Mouse (Mus musculus): ENCODE measurements around the gene Sqor. TPM values are rescaled to one million over a fixed set of nuclear protein-coding genes. Genes with fewer than 3 reads are reported as not detected.
A peak's percentile ranks its signal among the peaks of the same experiment; 100 is the strongest.

The Sqor gene
- polyA plus RNA-seq, 1 experiment from 2014 or later = 2.2 TPM

DNA sequence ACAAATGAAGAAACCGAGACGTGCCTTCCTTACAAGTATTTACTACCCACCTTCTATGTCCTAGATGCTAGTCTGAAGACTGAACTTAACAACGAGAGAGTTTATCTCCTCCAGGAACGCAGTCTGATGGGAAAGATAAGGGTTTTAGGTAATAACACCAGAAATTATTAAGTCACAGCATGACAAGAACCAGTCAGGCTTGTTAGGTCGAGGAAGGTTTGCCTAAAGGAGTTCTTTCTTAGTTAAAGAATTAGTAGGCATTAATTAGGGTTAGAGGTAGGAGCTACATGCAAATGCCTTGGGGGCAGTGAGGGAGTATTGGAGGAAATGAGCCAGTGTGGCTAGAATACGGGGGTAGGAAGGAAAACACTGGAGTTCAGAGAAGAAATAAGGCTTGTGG lies 24.7 kb downstream of the Sqor start:
- Histone ChIP-seq H3K9ac (no peak overlapping the region), H3K27me3 (replicated peaks) (no peaks in the 10 kb centered on the region), H3K9me3 (no peaks in the 10 kb centered on the region), H3K4me1 (no peaks in the 10 kb centered on the region), H3K36me3 (replicated peaks) (no peaks in the 10 kb centered on the region), H3K27ac (no peak overlapping the region), H3K4me3 (no peak overlapping the region), H3K4me2 (no peak overlapping the region)
- WGBS = 78% methylated on average over 6 of the region's 6 CpGs
- no peak for ATAC-seq (replicated peaks)

DNA sequence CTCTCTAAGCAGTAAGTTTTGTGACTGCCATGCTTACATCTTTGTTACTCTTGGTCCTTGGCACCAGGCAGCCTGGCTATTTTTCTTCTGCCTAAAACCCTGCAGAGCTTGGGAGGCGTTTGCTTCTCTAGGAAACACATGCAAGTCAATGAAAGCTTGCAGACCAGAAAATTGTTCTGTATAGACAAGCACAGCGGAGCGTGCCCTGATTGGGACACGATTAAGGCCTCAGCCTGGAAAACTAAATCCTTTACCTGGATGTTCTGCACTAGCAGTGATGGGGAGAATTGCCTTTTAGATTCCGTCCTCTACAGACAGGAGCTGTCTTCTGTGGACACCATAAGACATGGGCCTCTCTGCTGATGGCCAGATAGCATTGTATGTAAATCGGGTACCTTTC lies 39.4 kb downstream of the Sqor start:
- no peaks in the 10 kb centered on the region for H3K9me3 ChIP-seq
- WGBS = 71% methylated on average over 6 of the region's 6 CpGs

DNA sequence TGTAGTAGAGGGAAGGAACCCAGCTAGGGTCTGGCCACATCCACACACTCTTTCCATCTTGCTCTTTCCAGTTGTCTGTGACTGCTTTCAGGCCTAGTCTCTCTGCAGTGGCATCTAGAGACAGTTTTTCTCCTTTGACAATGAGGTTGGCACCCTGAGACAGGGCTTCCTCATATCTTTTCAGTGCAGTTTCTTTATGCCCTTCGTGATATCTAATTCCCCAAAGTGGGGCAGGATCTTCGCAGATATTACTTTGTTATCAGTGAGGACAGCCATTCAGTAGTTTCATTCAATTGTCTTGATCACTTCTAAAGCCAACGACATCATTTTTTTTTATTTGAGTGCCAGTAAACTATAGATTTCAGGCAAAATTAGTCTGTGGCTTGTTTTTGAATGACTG lies 41.0 kb downstream of the Sqor start:
- H3K27ac ChIP-seq = no peak overlapping the region
- no peak for ATAC-seq (replicated peaks)
- H3K4me2 ChIP-seq = no peak overlapping the region
- 89% methylated on average over 3 of the region's 3 CpGs for WGBS
- no peaks in the 10 kb centered on the region for H3K36me3 ChIP-seq (replicated peaks)
- H3K4me3 ChIP-seq = no peak overlapping the region
- no peak overlapping the region for H3K9ac ChIP-seq
- no peaks in the 10 kb centered on the region for H3K9me3 ChIP-seq
- no peaks in the 10 kb centered on the region for H3K4me1 ChIP-seq
- no peaks in the 10 kb centered on the region for H3K27me3 ChIP-seq (replicated peaks)

More for the DNA sequence above, 39.4 kb downstream of the Sqor start:
- Histone ChIP-seq H3K4me1 (no peaks in the 10 kb centered on the region), H3K27me3 (replicated peaks) (no peaks in the 10 kb centered on the region), H3K36me3 (replicated peaks) (no peaks in the 10 kb centered on the region), H3K27ac (no peak overlapping the region), H3K4me3 (no peak overlapping the region), H3K9ac (no peak overlapping the region), H3K4me2 (no peak overlapping the region)
- no peak for ATAC-seq (replicated peaks)

DNA sequence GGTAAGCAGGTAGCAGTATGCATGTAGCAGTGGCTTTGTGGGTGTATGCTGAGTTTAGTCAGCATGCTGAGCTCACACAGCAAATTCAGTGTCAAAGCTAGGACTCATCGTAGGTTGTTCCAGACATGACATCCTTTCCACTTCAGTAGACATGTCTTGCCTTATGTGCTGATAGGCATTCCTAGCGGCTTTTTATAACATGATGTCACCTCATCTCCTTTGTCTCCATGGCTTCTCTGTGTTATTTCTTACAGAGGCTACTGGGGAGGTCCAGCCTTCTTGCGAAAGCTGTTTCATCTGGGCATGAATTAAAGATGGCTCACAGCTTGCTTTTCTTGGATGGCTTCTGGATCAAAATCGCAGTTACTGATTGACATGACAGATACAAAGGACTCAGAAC lies 44.0 kb downstream of the Sqor start:
- H3K9me3 ChIP-seq = no peaks in the 10 kb centered on the region
- H3K4me1 ChIP-seq = no peaks in the 10 kb centered on the region
- 65% methylated on average over 4 of the region's 4 CpGs for WGBS
- no peak overlapping the region for H3K27ac ChIP-seq
- no peak overlapping the region for H3K4me2 ChIP-seq
- ATAC-seq (replicated peaks) = no peak
- H3K27me3 ChIP-seq (replicated peaks) = no peaks in the 10 kb centered on the region
- no peak overlapping the region for H3K4me3 ChIP-seq
- H3K36me3 ChIP-seq (replicated peaks) = no peaks in the 10 kb centered on the region
- no peak overlapping the region for H3K9ac ChIP-seq

DNA sequence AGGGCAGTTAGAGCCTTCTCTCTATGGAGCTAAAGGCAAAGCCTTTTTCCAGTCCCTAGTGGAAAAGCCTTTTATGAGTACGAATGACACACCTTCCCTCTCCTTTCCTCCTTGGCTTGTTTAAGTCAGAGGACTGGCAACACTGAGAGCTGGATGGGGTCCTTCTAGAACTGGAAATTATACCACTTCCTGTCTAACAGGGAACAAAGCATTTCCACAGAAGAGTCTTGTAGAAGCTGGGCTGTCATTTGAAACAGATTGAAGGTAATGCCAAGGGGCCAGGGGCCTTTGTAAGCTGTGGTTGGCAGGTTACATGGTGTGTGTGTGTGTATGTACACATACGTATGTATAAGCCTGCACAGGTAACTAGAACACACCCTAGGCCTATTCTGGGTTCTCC lies 51.9 kb downstream of the Sqor start:
- Histone ChIP-seq H3K36me3 (replicated peaks) (no peaks in the 10 kb centered on the region), H3K27me3 (replicated peaks) (no peaks in the 10 kb centered on the region), H3K9ac (no peak overlapping the region), H3K4me2 (no peak overlapping the region), H3K4me3 (no peak overlapping the region), H3K27ac (no peak overlapping the region), H3K9me3 (no peaks in the 10 kb centered on the region), H3K4me1 (no peaks in the 10 kb centered on the region)
- no peak for ATAC-seq (replicated peaks)
- 90% methylated on average over 2 of the region's 2 CpGs for WGBS

DNA sequence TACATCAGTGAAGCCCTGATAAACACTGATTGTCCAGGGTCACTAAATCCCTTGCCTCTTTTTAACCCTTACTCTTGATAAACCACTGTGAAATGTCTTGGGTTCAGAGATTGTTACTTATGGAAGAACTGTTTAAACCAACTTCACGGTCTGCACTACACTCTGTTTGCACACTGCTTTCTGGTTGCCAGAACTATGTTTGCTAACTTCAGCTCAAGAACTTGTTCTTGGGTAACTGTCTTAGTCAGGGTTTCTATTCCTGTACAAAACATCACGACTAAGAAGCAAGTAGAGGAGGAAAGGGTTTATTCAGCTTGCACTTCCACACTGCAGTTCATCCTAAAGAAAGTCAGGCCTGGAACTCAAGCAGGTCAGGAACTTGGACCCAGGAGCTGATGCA lies 56.2 kb downstream of the Sqor start:
- WGBS = 70% methylated on average over 2 of the region's 2 CpGs
- H3K4me2 ChIP-seq = no peak overlapping the region
- no peak for ATAC-seq (replicated peaks)
- no peak overlapping the region for H3K27ac ChIP-seq
- no peaks in the 10 kb centered on the region for H3K36me3 ChIP-seq (replicated peaks)
- H3K4me3 ChIP-seq = no peak overlapping the region
- H3K9ac ChIP-seq = no peak overlapping the region
- no peaks in the 10 kb centered on the region for H3K27me3 ChIP-seq (replicated peaks)
- H3K9me3 ChIP-seq = no peaks in the 10 kb centered on the region
- peaks cover 8% of the 10 kb centered on the region for H3K4me1 ChIP-seq

DNA sequence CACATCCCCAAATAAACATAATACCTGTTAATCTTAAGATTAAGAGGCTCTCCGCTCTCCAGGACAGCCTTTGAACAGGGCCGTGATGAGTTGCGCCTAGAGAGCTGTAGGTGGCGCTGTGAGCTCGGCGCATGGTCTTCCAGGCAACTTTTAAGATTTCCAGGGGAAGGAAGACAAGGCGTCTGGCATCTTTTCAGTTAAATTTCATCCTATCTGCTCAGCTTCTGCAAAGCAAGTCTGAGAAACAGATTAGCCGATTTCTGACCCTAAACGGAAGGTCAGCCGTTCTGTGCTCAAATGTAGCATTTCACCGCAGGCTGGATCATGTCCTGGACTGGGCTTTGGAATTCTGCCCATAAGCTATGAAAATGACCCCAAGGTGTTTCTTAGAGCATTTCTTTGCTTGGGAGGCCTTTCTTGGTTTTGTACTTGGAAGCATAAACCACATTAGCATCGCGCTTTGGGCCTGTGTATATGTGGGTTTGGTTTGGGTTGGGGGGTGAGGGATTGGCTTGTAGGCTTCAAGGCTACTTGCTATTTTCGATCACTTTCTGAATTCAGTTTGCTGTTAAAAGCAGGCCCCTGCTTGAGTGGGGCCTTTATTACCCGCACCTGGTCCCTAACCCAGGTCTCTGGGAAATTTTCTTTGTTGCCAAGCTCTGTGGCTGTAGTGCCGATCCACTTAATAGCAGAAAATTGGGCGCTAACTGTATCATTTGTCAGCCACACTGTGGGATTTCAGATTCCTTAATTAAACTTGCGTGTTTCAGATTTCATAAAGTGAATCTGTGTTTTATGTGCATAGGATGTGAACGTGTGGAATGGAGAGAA lies 60.6 kb downstream of the Sqor start:
- Histone ChIP-seq H3K4me1 (peaks cover 8% of the 10 kb centered on the region), H3K4me3 (no peak overlapping the region), H3K9ac (no peak overlapping the region), H3K36me3 (replicated peaks) (no peaks in the 10 kb centered on the region), H3K4me2 (peak overlapping the region; percentile 31), H3K27ac (peak overlapping the region; percentile 12), H3K9me3 (no peaks in the 10 kb centered on the region), H3K27me3 (replicated peaks) (no peaks in the 10 kb centered on the region)
- 27% methylated on average over 19 of the region's 19 CpGs for WGBS
- peak; percentile 87 for ATAC-seq (replicated peaks)

DNA sequence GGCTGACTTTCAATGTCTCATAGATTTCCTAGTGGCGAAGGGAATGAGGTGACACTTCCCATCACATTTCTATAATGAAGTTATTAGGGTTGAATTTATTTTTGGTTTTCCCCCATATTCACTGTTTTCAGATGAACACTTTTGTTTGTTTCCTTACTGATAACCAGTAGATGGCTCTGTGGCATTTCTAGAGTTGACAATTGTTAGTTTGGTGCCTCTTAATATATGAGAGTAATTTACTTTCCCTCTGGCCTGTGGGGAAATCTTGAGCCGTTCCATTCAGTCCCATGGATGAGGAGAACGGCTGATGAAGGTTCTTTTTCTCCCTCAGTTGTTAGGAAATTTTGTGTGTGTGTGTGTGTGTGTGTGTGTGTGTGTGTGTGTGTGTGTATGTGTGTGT lies 61.3 kb downstream of the Sqor start:
- H3K27me3 ChIP-seq (replicated peaks) = no peaks in the 10 kb centered on the region
- H3K9ac ChIP-seq = no peak overlapping the region
- H3K4me2 ChIP-seq = no peak overlapping the region
- no peak overlapping the region for H3K4me3 ChIP-seq
- ATAC-seq (replicated peaks) = 0 out of 2 replicates have a peak, but pooled peaks have one; percentile 53
- H3K4me1 ChIP-seq = peaks cover 8% of the 10 kb centered on the region
- no peaks in the 10 kb centered on the region for H3K36me3 ChIP-seq (replicated peaks)
- H3K27ac ChIP-seq = no peak overlapping the region
- H3K9me3 ChIP-seq = no peaks in the 10 kb centered on the region
- 37% methylated on average over 3 of the region's 3 CpGs for WGBS

DNA sequence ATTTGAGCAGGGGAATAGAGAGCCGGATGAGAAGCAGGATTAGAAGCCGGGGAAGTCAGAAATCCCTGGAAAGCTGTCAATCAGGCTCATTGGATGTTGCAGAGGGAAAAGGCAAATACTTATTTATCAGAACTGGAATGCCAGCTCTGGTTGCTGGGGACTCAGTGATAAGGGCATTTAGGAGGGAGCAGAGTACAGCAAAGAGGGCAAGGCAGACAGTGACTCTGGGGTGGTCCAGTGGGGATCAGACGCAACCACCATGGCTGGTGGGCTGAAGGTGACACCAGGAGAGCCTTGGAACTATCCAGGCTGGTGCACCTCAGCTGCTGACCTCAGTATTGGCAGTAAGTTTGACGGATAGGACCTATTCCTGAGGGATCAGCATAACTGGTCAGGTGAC lies 89.6 kb downstream of the Sqor start:
- ATAC-seq (replicated peaks) = peak; percentile 42; the same call in 1 of the 2 replicates
- WGBS = 38% methylated on average over 4 of the region's 4 CpGs
- no peaks in the 10 kb centered on the region for H3K27me3 ChIP-seq (replicated peaks)
- no peak overlapping the region for H3K9ac ChIP-seq
- no peaks in the 10 kb centered on the region for H3K9me3 ChIP-seq
- no peak overlapping the region for H3K27ac ChIP-seq
- H3K4me3 ChIP-seq = no peak overlapping the region
- no peaks in the 10 kb centered on the region for H3K4me1 ChIP-seq
- H3K4me2 ChIP-seq = no peak overlapping the region
- no peaks in the 10 kb centered on the region for H3K36me3 ChIP-seq (replicated peaks)

DNA sequence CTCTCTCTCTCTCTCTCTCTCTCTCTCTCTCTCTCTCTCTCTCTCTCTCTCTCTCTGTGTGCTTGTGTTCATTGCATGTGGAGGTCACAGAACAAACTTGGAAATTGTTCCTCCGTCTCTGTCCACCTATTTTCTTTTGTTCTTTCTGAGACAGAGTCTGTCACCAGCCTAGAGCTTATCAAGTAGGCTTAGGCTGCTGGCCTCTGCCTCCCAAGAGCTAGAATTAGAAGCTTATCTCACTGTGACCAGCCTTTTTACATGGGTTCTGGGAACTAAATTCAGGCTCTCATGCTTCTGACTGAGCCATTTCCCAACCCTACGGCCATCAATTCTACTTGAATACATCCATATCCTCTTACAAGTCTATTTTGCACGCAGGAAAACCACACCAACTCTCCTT lies 90.3 kb downstream of the Sqor start:
- Histone ChIP-seq H3K36me3 (replicated peaks) (no peaks in the 10 kb centered on the region), H3K27me3 (replicated peaks) (no peaks in the 10 kb centered on the region), H3K4me3 (no peak overlapping the region), H3K27ac (no peak overlapping the region), H3K9ac (no peak overlapping the region), H3K9me3 (no peaks in the 10 kb centered on the region), H3K4me2 (no peak overlapping the region), H3K4me1 (no peaks in the 10 kb centered on the region)
- 67% methylated on average over 3 of the region's 3 CpGs for WGBS
- ATAC-seq (replicated peaks) = no peak

Other genes with a start within 250 kb of the Sqor start
- gene Gatm, start 153.9 kb upstream of the Sqor start, polyA plus RNA-seq (2015; fragmentation: Nextera tagmentation; extraction: Ambion mirVana) = 36.8 and 43.0 TPM in 2 replicates
- gene AA467197, start 128.3 kb upstream of the Sqor start, polyA plus RNA-seq (2015; fragmentation: Nextera tagmentation; extraction: Ambion mirVana) = 0.31 TPM in 2 replicates
- gene Slc30a4, start 62.6 kb upstream of the Sqor start, polyA plus RNA-seq (2015; fragmentation: Nextera tagmentation; extraction: Ambion mirVana) = 6.1 and 6.3 TPM in 2 replicates
- 105 and 113 TPM in 2 replicates for gene Bloc1s6, start 26.7 kb upstream of the Sqor start, polyA plus RNA-seq (2015; fragmentation: Nextera tagmentation; extraction: Ambion mirVana)